Mouse (Mus musculus): ENCODE measurements around the gene BC049762. TPM values are rescaled to one million over a fixed set of nuclear protein-coding genes. Genes with fewer than 3 reads are reported as not detected.
A peak's percentile ranks its signal among the peaks of the same experiment; 100 is the strongest.

BC049762 gene
- not detected for polyA plus RNA-seq (2012; fragmentation: generic; extraction: Trizol)

- no peak for TF ChIP-seq MYOD1 (IDR thresholded peaks at IDR 0.05; ENCODE audit: control insufficient read depth in 1 of 3, insufficient read length in 2 of 3, low read depth in 2 of 3)
- peak; percentile 20 for TF ChIP-seq REST (IDR thresholded peaks at IDR 0.05; ENCODE audit: insufficient read depth, insufficient read length)
- TF ChIP-seq POLR2A (IDR thresholded peaks at IDR 0.05; ENCODE audit: insufficient read length, low read depth): peak; percentile 99
- TF ChIP-seq CEBPB (IDR thresholded peaks at IDR 0.05; ENCODE audit: insufficient read depth, poor library complexity, severe bottlenecking): no peak
- peak; percentile 98 for TF ChIP-seq POLR2AphosphoS2 (IDR thresholded peaks at IDR 0.05; ENCODE audit: insufficient read length, low read depth)
- TF ChIP-seq MAX (IDR thresholded peaks at IDR 0.05; ENCODE audit: low read depth): no peak
- no peak for TF ChIP-seq SRF (IDR thresholded peaks at IDR 0.05; ENCODE audit: control insufficient read depth, insufficient read length, low read depth)
- no peak for TF ChIP-seq TCF12 (IDR thresholded peaks at IDR 0.05; ENCODE audit: insufficient read depth, poor library complexity, severe bottlenecking)
- peak in 2 of 3 experiments; percentile 14 to 53 for TF ChIP-seq MYOG (IDR thresholded peaks at IDR 0.05; ENCODE audit: control insufficient read depth in 1 of 3, insufficient read depth in 1 of 3, insufficient read length in 2 of 3, low read depth in 2 of 3)
- TF ChIP-seq USF1 (IDR thresholded peaks at IDR 0.05; ENCODE audit: low read depth): peak; percentile 14
- TF ChIP-seq TCF3 (IDR thresholded peaks at IDR 0.05; ENCODE audit: insufficient read length, low read depth): peak; percentile 1
- peaks cover 45% of the 10 kb centered on the region for H3K79me2 ChIP-seq (ENCODE audit: control insufficient read depth, insufficient read depth)
- peaks cover 12% of the 10 kb centered on the region for H3K36me3 ChIP-seq (ENCODE audit: control insufficient read depth, insufficient read depth)
- peak within 1 kb of the TSS; percentile 96 for H3K4me2 ChIP-seq (ENCODE audit: low read depth)
- peak within 1 kb of the TSS; percentile 76 for H3ac ChIP-seq (ENCODE audit: control insufficient read depth, insufficient read length)
- H3K4me3 ChIP-seq: peak within 1 kb of the TSS; percentile 90
- H3K27me3 ChIP-seq (ENCODE audit: control insufficient read depth, insufficient read depth, insufficient read length): no peaks in the 10 kb centered on the region
Measured at GRCm38 (mm10) chr11:51262342-51263285, at the start of gene BC049762. Gene BC049762, minus strand, starts transcription at chr11:51263046.

- Histone ChIP-seq H3ac (ENCODE audit: control insufficient read depth, insufficient read length) (no peak overlapping the region), H3K36me3 (ENCODE audit: control insufficient read depth, insufficient read depth) (no peaks in the 10 kb centered on the region), H3K27me3 (ENCODE audit: control insufficient read depth, insufficient read depth, insufficient read length) (peaks cover 3% of the 10 kb centered on the region), H3K4me2 (ENCODE audit: low read depth) (no peak overlapping the region), H3K4me3 (no peak overlapping the region), H3K79me2 (ENCODE audit: control insufficient read depth, insufficient read depth) (no peaks in the 10 kb centered on the region)
- TF ChIP-seq REST (IDR thresholded peaks at IDR 0.05; ENCODE audit: insufficient read depth, insufficient read length) (no peak), MYOD1 (IDR thresholded peaks at IDR 0.05; ENCODE audit: control insufficient read depth in 1 of 3, insufficient read length in 2 of 3, low read depth in 2 of 3) (no peak), CEBPB (IDR thresholded peaks at IDR 0.05; ENCODE audit: insufficient read depth, poor library complexity, severe bottlenecking) (no peak), MAX (IDR thresholded peaks at IDR 0.05; ENCODE audit: low read depth) (no peak), TCF3 (IDR thresholded peaks at IDR 0.05; ENCODE audit: insufficient read length, low read depth) (no peak), SRF (IDR thresholded peaks at IDR 0.05; ENCODE audit: control insufficient read depth, insufficient read length, low read depth) (no peak), USF1 (IDR thresholded peaks at IDR 0.05; ENCODE audit: low read depth) (no peak), E2F4 (IDR thresholded peaks at IDR 0.05; ENCODE audit: insufficient read depth) (no peak), POLR2AphosphoS2 (IDR thresholded peaks at IDR 0.05; ENCODE audit: insufficient read length, low read depth) (no peak)
Measured at GRCm38 (mm10) chr11:51311846-51312245, 49.0 kb upstream of the BC049762 start.

- Histone ChIP-seq H3K27me3 (ENCODE audit: control insufficient read depth, insufficient read depth, insufficient read length) (peaks cover 12% of the 10 kb centered on the region), H3K79me2 (ENCODE audit: control insufficient read depth, insufficient read depth) (no peaks in the 10 kb centered on the region), H3K36me3 (ENCODE audit: control insufficient read depth, insufficient read depth) (no peaks in the 10 kb centered on the region), H3K4me2 (ENCODE audit: low read depth) (no peak overlapping the region), H3K4me3 (no peak overlapping the region), H3ac (ENCODE audit: control insufficient read depth, insufficient read length) (no peak overlapping the region)
- no peak for TF ChIP-seq MYOD1 (IDR thresholded peaks at IDR 0.05; ENCODE audit: control insufficient read depth in 1 of 3, insufficient read length in 2 of 3, low read depth in 2 of 3)
- TF ChIP-seq MAX (IDR thresholded peaks at IDR 0.05; ENCODE audit: low read depth): no peak
- TF ChIP-seq POLR2AphosphoS2 (IDR thresholded peaks at IDR 0.05; ENCODE audit: insufficient read length, low read depth): no peak
- no peak for TF ChIP-seq TCF3 (IDR thresholded peaks at IDR 0.05; ENCODE audit: insufficient read length, low read depth)
- TF ChIP-seq TCF12 (IDR thresholded peaks at IDR 0.05; ENCODE audit: insufficient read depth, poor library complexity, severe bottlenecking): no peak
- no peak for TF ChIP-seq POLR2A (IDR thresholded peaks at IDR 0.05; ENCODE audit: insufficient read length, low read depth)
- TF ChIP-seq USF1 (IDR thresholded peaks at IDR 0.05; ENCODE audit: low read depth): no peak
- TF ChIP-seq MYOG (IDR thresholded peaks at IDR 0.05; ENCODE audit: control insufficient read depth in 1 of 3, insufficient read depth in 1 of 3, insufficient read length in 2 of 3, low read depth in 2 of 3): no peak
- TF ChIP-seq SRF (IDR thresholded peaks at IDR 0.05; ENCODE audit: control insufficient read depth, insufficient read length, low read depth): no peak
- no peak for TF ChIP-seq E2F4 (IDR thresholded peaks at IDR 0.05; ENCODE audit: insufficient read depth)
- no peak for TF ChIP-seq REST (IDR thresholded peaks at IDR 0.05; ENCODE audit: insufficient read depth, insufficient read length)
- no peak for TF ChIP-seq CEBPB (IDR thresholded peaks at IDR 0.05; ENCODE audit: insufficient read depth, poor library complexity, severe bottlenecking)
Measured at GRCm38 (mm10) chr11:51308306-51308705, 45.5 kb upstream of the BC049762 start.

GRCm38 (mm10) chr11:51303981-51304553 is 41.2 kb upstream of the BC049762 start:
- TF ChIP-seq POLR2AphosphoS2 (IDR thresholded peaks at IDR 0.05; ENCODE audit: insufficient read length, low read depth) (no peak), MYOG (IDR thresholded peaks at IDR 0.05; ENCODE audit: control insufficient read depth in 1 of 3, insufficient read depth in 1 of 3, insufficient read length in 2 of 3, low read depth in 2 of 3) (no peak), REST (IDR thresholded peaks at IDR 0.05; ENCODE audit: insufficient read depth, insufficient read length) (no peak), USF1 (IDR thresholded peaks at IDR 0.05; ENCODE audit: low read depth) (no peak), MAX (IDR thresholded peaks at IDR 0.05; ENCODE audit: low read depth) (no peak), SRF (IDR thresholded peaks at IDR 0.05; ENCODE audit: control insufficient read depth, insufficient read length, low read depth) (no peak), POLR2A (IDR thresholded peaks at IDR 0.05; ENCODE audit: insufficient read length, low read depth) (no peak), TCF12 (IDR thresholded peaks at IDR 0.05; ENCODE audit: insufficient read depth, poor library complexity, severe bottlenecking) (no peak), MYOD1 (IDR thresholded peaks at IDR 0.05; ENCODE audit: control insufficient read depth in 1 of 3, insufficient read length in 2 of 3, low read depth in 2 of 3) (no peak), TCF3 (IDR thresholded peaks at IDR 0.05; ENCODE audit: insufficient read length, low read depth) (no peak), CEBPB (IDR thresholded peaks at IDR 0.05; ENCODE audit: insufficient read depth, poor library complexity, severe bottlenecking) (no peak), E2F4 (IDR thresholded peaks at IDR 0.05; ENCODE audit: insufficient read depth) (no peak)
- Histone ChIP-seq H3ac (ENCODE audit: control insufficient read depth, insufficient read length) (no peak overlapping the region), H3K4me3 (no peak overlapping the region), H3K79me2 (ENCODE audit: control insufficient read depth, insufficient read depth) (no peaks in the 10 kb centered on the region), H3K27me3 (ENCODE audit: control insufficient read depth, insufficient read depth, insufficient read length) (peaks cover 9% of the 10 kb centered on the region), H3K4me2 (ENCODE audit: low read depth) (no peak overlapping the region), H3K36me3 (ENCODE audit: control insufficient read depth, insufficient read depth) (no peaks in the 10 kb centered on the region)

Data from myocyte (in vitro differentiated cells).